Mouse (Mus musculus) MEL (cell line): Measurements from ENCODE around the gene Ifi35.

ENCODE experiments used
- GATA1 ChIP-seq: IDR thresholded peaks from 2 replicates; pipeline ENCODE4 v1.6.1; 2011; ENCODE audit warnings: low read depth, low read length, improper control_type of control experiment
- RCOR1 ChIP-seq: IDR thresholded peaks from 2 replicates; pipeline ENCODE4 v1.6.1; 2012; ENCODE audit warnings: low read depth, mild to moderate bottlenecking, inconsistent platforms, low read length, improper control_type of control experiment

- TF ChIP-seq GATA1 (no peak), RCOR1 (no peak)
Measured at GRCm38 (mm10) chr11:101480912-101481311, 32.7 kb downstream of the Ifi35 start.
